Mouse (Mus musculus): Measurements from ENCODE around the gene Insl6.
A peak's percentile ranks its signal among the peaks of the same experiment; 100 is the strongest.

- TF ChIP-seq ZC3H11A (IDR thresholded peaks at IDR 0.05; ENCODE audit: borderline replicate concordance, low read depth, low read length): no peak
- TF ChIP-seq ZNF384 (IDR thresholded peaks at IDR 0.05; ENCODE audit: low read depth, low read length): no peak
- peak; percentile 87 for TF ChIP-seq MAFK (IDR thresholded peaks at IDR 0.05; ENCODE audit: insufficient read depth, low read depth, low read length)
- TF ChIP-seq HCFC1 (IDR thresholded peaks at IDR 0.05; ENCODE audit: borderline replicate concordance, insufficient read depth, low read length): no peak
- TF ChIP-seq CHD2 (IDR thresholded peaks at IDR 0.05; ENCODE audit: low read depth, low read length): no peak
These were observed 20.5 kb upstream of the Insl6 start for GRCm38 (mm10) chr19:29345636-29346035.
